Mouse (Mus musculus): ENCODE data around the gene Prss56.

Prss56 gene

DNA sequence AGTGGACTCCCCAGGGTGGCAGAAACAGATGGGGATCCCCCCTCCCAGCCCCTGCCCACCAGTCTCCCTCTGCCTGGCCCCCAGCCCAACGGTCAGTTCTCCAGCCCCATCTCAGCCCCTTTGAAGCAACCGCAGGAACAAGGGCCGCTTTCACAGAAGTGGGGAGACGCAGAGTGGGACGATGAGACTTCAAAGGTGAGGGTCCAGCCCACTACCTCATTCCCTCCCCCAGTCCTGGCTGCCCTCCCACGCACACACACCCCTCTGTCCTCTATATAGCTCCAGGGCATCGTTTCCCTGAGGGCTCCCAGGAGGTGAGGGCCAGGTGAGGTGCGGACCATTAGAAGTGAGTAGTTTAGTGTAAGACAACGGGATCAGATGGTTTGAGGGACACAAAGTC is at the start of gene Prss56:
Prss56 (plus strand) TSS at position 301 of the 400 bp plus-strand sequence.
- no peak for DNase-seq (ENCODE audit: low spot score)

DNA sequence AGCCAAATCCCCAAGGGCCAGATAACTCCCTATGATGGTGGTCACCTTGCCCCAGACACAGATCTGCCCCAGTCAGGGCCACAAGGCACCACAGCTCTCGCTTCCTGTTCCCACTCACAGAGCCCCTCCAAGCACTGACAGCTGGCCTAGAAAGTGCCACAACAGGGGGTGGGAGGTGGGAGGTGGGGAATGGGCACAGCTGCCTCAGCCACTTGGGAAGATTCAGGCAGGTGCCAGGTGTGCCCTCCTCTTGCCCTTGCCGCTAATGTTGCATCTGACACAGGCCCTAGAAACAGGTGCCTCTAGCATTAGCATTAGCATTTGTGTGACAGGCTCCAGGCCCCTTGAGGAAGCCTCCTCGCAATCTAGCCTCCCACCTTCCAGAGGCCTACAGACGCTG is 41.6 kb upstream of the Prss56 start:
- no peak for DNase-seq (ENCODE audit: low spot score)

- no peak for DNase-seq (ENCODE audit: low spot score)
These were observed 40.7 kb upstream of the Prss56 start for GRCm38 (mm10) chr1:87142456-87142855.

GRCm38 (mm10) chr1:87143141-87143540 is 40.0 kb upstream of the Prss56 start:
- DNase-seq (ENCODE audit: low spot score): no peak

GRCm38 (mm10) chr1:87149422-87149821 is 33.7 kb upstream of the Prss56 start:
- no peak for DNase-seq (ENCODE audit: low spot score)

DNA sequence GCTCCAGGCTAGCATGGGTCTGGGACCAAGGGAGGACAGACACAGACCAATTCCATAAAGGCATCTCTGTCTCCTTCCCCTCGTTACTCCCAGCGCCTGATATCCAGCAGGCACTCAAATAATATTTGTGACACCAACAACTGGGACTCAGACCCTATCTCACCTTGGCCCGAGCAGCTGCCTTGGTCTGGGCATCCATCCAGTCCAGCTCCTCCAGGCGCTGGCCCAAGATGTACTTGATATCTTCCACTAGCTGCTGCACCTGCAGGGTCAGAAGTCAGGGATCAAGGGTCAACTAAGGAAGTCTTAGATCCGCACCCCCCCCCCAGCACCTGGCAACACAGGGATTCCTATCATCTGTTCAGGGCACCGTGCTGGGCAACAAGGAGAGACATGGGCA is 31.8 kb upstream of the Prss56 start:
- DNase-seq (ENCODE audit: low spot score): no peak

DNA sequence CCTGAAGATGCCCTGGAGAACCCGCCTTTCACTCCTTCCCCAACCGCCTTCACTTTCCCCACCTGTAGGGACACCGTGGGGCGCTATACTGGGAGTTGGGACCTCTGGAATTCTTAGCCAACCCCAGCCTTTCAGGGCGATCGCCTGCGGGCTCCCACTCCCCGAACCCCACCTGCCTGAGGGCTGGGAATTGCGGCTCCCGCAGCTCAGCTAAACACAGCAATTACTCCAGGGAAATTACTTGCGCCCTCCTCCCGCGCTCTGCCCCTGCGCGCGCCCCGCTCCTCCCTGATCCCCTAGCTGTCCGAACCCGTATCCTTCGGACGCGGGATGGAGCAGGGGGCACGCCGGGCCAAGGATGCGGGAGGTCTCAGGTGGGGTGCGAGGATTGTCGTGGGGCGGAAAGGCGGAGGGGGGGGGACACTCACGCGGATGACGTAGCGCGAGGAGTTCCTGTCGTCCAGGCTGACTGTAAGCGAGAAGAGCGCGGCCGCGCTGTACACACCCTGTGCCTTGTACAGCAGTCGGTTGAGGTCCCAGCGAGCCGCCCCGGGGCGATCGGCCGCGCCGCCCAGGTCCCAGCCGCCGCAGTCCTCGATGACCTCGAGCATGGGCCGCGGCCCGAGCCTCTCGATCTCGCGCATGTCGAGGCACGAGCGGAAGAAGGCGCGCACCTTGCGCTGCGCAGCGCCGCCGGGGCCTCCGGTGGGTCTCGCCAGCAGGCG is 29.2 kb upstream of the Prss56 start:
- DNase-seq (ENCODE audit: low spot score): no peak

- no peak for DNase-seq (ENCODE audit: low spot score)
These were observed 28.5 kb upstream of the Prss56 start for GRCm38 (mm10) chr1:87154501-87155120.

- DNase-seq (ENCODE audit: low spot score): no peak
These were observed 27.4 kb upstream of the Prss56 start for GRCm38 (mm10) chr1:87155531-87156198.

- DNase-seq (ENCODE audit: low spot score): no peak
These were observed 26.9 kb upstream of the Prss56 start, which contains the start of gene Ecel1 for GRCm38 (mm10) chr1:87156199-87156587. Gene Ecel1, minus strand, starts transcription at chr1:87156521.

DNA sequence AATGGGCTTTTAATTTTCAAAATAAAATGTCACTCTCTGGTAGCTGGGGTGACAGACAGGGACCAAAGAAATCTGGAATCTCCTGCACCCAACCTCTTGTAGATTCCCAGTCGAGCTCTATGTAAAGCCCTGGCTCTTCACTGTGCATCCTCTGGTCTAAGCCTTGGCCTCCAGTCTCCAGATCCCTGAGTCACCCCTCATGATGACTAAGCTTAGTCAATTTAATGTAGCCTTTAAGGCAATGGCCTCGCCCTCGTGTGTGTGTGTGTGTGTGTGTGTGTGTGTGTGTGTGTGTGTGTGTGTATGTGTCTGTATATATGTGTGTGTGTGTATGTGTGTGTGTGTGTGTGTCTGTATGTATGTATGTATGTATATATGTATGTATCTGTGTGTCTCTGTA is 23.7 kb upstream of the Prss56 start:
- no peak for DNase-seq (ENCODE audit: low spot score)

GRCm38 (mm10) chr1:87164164-87164795 is 18.8 kb upstream of the Prss56 start:
- DNase-seq (ENCODE audit: low spot score): no peak

DNA sequence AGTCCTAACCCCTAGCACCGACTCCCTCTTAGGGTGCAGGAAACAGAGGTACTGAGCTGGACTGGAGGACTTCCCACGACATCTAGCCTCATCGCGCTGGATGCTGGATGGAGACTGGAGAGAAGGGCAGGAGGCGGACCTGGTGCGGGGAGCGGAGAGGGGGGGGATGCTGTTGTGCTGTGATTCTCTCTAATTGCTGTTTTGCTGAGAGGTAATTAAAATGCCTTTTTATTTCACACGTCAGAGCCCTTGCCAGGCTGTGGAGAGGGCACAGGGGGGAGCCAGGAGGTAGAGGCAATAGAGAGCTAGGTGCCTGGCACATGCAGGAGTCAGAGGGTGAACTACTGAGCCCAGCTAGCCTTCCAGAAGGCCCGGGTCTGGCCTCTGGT is 18.3 kb upstream of the Prss56 start:
- no peak for DNase-seq (ENCODE audit: low spot score)

DNA sequence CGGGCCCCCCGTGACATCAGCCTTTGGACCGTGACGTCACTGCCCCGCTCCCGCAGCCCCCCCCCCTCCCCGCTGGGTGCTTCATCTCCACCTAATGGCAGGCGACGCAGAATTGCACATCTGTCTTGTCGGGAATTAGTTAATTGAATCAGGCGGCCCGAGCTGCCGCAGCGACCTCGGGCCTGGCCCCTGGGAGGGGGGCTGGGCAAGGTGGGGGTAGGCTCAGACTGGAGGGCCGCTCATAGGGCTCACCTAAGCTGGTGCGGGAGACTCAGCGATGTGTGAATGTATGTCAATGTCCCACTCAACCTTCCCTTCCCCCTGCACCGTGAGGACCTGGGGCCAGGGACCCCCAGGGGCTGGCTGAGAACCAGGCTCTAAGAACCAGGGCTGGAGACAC is 12.7 kb upstream of the Prss56 start:
- DNase-seq (ENCODE audit: low spot score): no peak

- DNase-seq (ENCODE audit: low spot score): no peak
These were observed 11.8 kb upstream of the Prss56 start for GRCm38 (mm10) chr1:87171312-87171711.

GRCm38 (mm10) chr1:87172316-87172715 is 10.8 kb upstream of the Prss56 start:
- DNase-seq (ENCODE audit: low spot score): no peak

DNA sequence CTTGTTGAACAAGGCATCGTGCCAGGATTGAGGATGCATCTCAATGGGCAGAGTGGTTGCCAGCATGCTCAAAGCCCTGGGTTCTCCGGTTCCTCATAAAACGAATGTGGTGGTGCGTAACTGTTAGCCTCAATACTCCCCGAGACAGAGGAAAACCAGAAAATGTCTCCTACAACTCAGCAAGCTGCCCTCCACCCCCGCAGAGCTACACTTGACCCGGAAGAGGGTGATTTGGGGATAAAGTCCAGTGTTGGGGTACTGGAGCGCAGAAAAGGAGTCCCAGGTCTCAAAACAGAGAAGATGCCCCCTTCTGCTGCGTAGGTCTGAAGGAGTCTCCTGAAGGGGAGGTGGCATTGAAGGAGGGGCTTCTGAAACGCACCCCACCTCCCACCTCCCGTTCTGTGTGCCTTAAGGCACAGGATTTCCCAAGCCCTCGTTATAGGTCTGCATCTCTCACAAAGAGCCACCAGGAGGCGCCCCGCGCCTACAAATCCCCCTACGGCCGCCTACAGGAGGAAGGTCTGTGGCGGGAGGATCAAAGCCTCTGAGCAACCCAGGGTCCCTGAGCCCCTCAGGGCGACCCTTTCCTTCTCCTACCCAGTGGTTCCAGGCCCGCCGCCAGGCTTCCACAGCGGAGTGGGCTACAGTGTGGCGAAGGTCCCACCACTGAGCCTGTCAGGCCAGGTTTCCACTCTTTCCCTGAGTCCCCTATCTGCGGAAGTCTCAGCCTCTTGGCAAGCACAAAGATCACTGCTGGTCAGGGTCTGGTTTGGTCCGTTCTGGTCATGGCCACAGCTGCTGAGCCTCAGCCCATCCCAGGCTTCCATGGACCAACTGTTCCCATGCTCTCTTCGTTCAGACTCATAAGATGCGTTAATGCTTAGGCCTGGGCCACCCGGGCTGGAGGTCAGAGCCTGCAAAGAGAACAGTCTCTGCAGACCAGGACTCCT is 8.8 kb upstream of the Prss56 start:
- DNase-seq (ENCODE audit: low spot score): peak; percentile 74

- peak; percentile 62 for DNase-seq (ENCODE audit: low spot score)
These were observed 7.2 kb upstream of the Prss56 start for GRCm38 (mm10) chr1:87175852-87176292.

DNA sequence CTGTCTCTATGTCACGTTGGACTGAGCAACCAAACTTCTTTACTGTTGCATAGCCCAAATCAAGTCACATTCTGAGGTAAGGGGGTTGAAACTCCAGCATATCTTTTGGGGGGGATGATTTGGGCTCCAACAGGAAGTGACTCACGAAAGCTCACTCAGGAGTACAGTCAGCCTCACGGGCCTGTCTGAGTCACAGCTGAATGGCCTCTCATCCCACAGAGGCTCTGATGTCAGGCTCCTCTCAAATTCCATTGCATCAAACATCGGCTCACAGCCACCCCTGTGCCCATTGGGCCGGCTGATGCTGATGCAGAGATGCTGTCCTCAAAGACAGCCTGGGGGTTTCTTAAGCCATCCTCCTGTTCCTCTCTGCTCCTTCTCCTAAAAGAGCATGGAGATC is 2.2 kb upstream of the Prss56 start:
- no peak for DNase-seq (ENCODE audit: low spot score)

- DNase-seq (ENCODE audit: low spot score): no peak
These were observed 1.1 kb downstream of the Prss56 start for GRCm38 (mm10) chr1:87183998-87184750.

- DNase-seq (ENCODE audit: low spot score): peak; percentile 72
These were observed 1.6 kb downstream of the Prss56 start for GRCm38 (mm10) chr1:87184751-87185139.
